Comparison of ENCODE assay signal across 22 mouse cellular contexts in the genomic region with DNA sequence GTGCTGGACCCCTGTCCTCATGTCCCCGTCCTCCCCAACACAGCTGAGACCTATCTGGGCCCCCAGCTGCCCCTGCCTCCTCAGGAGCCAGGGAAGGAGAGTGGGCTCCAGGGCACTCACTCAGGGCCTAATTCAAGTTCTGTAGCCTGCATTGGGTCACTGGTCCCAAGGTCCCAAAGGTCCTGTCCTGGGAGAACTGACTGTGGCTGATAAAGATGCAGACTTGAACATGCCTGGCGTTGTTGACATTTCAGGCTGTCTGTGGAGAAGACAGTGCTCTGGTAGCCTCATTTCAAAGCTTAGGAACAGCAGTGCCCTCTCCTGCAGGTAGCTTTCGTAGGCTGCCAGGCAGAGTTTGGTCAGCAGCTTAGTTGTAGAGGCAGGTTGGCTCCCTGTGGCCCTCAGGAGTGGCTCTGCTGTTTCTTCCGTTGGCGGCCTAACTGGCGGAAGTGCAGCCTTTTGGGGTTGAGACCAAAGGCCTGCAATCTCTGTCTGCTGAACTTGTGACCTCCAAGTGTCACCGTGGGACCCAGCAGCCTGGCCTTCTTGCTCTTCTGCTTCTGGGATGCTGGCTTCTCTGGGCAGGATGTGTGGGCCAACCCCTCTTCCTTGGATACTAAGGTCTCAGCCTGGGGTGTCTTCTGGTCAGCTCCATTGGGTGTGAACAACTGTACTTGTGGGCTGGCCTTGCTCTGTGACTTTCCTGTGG. TPM values are rescaled to one million over a fixed set of nuclear protein-coding genes. Genes with fewer than 3 reads are reported as not detected.
A peak's percentile ranks its signal among the peaks of the same experiment; 100 is the strongest.
DNase-seq lines count a peak whose midpoint lies in the region; ATAC-seq and TF ChIP-seq lines count a peak whose summit lies in the region.
"Had no signal": no experiment of that assay in that cellular context is flagged by ENCODE, and none has a peak within 500 bp of the region (broad histone marks: within the 10 kb centered on the region; RNA-seq: fewer than 3 reads in every experiment).

No protein-coding gene starts in this region.

- 62% methylated on average over 7 of the region's 7 CpGs for WGBS in heart, embryonic 16.5 days
- 75% methylated on average over 7 of the region's 7 CpGs for whole genome bisulfite sequencing in lung, postnatal 0 days
- WGBS in forebrain, embryonic 13.5 days = 88% methylated on average over 7 of the region's 7 CpGs

- H3K4me1 ChIP-seq in heart, embryonic 16.5 days (ENCODE audit: control insufficient read depth, insufficient read depth, low read length) = peaks cover 12% of the 10 kb centered on the region
- no peaks in the 10 kb centered on the region for H3K4me1 ChIP-seq in CH12.LX (ENCODE audit: control insufficient read depth in 1 of 2, insufficient read depth in 2 of 2)
- H3K4me1 ChIP-seq in lung, postnatal 0 days (ENCODE audit: insufficient read depth, low read depth, low read length) = no peaks in the 10 kb centered on the region
- no peaks in the 10 kb centered on the region for H3K4me1 ChIP-seq in forebrain, embryonic 13.5 days
- H3K4me1 ChIP-seq: embryonic facial prominence, embryonic 13.5 days; hindbrain, embryonic 12.5 days; midbrain, embryonic 13.5 days; neural tube, embryonic 13.5 days had no signal

- H3K9ac ChIP-seq in heart, embryonic 16.5 days (ENCODE audit: low read length) = no peak overlapping the region
- no peak overlapping the region for H3K9ac ChIP-seq in CH12.LX (ENCODE audit: insufficient read depth, low read depth)
- no peak overlapping the region for H3K9ac ChIP-seq in lung, postnatal 0 days (replicated peaks; ENCODE audit: low read depth)
- H3K9ac ChIP-seq in forebrain, embryonic 13.5 days = no peak overlapping the region
- H3K9ac ChIP-seq: embryonic facial prominence, embryonic 13.5 days; forebrain, postnatal 0 days; hindbrain, embryonic 12.5 days; midbrain, embryonic 13.5 days; neural tube, embryonic 13.5 days had no signal

- H3K4me2 ChIP-seq in heart, embryonic 16.5 days (ENCODE audit: low read depth, low read length) = no peak overlapping the region
- H3K4me2 ChIP-seq in CH12.LX (ENCODE audit: insufficient read depth, low read depth, poor library complexity, severe bottlenecking) = no peak overlapping the region
- H3K4me2 ChIP-seq in lung, postnatal 0 days (replicated peaks; ENCODE audit: low read depth, low read length) = no peak overlapping the region
- H3K4me2 ChIP-seq in forebrain, embryonic 13.5 days = no peak overlapping the region
- H3K4me2 ChIP-seq: embryonic facial prominence, embryonic 13.5 days; hindbrain, embryonic 12.5 days; midbrain, embryonic 13.5 days; neural tube, embryonic 13.5 days had no signal

- H3K9me3 ChIP-seq in heart, embryonic 16.5 days (replicated peaks; ENCODE audit: control insufficient read depth, low read length) = no peaks in the 10 kb centered on the region
- H3K9me3 ChIP-seq in CH12.LX (replicated peaks; ENCODE audit: low read length) = no peaks in the 10 kb centered on the region
- no peaks in the 10 kb centered on the region for H3K9me3 ChIP-seq in lung, postnatal 0 days (ENCODE audit: low read length)
- H3K9me3 ChIP-seq in forebrain, embryonic 13.5 days (replicated peaks) = no peaks in the 10 kb centered on the region
- H3K9me3 ChIP-seq: embryonic facial prominence, embryonic 13.5 days; hindbrain, embryonic 12.5 days; midbrain, embryonic 13.5 days; neural tube, embryonic 13.5 days had no signal

- H3K27ac ChIP-seq in heart, embryonic 16.5 days (ENCODE audit: low read length) = peak overlapping the region; percentile 29
- no peak overlapping the region for H3K27ac ChIP-seq in CH12.LX (ENCODE audit: insufficient read depth, low read depth)
- no peak overlapping the region; the same call in 1 of the 2 replicates for H3K27ac ChIP-seq in lung, postnatal 0 days (ENCODE audit: low read length)
- H3K27ac ChIP-seq in forebrain, embryonic 13.5 days = no peak overlapping the region
- H3K27ac ChIP-seq: embryonic facial prominence, embryonic 13.5 days; hindbrain, embryonic 12.5 days; left cerebral cortex, adult 2 months; midbrain, embryonic 13.5 days; neural tube, embryonic 13.5 days had no signal

- peak; percentile 44 for DNase-seq in adrenal gland, postnatal 10 days
- no peak for DNase-seq in adrenal gland, adult 18-20 months (ENCODE audit: low spot score in 2 of 2)
- no peak for DNase-seq in heart, postnatal 10 days
- DNase-seq in CH12.LX (ENCODE audit: extremely low read depth) = no peak
- no peak for DNase-seq in lung, postnatal 0 days (ENCODE audit: low spot score)
- no peak for DNase-seq in retina, embryonic 14.5 days (ENCODE audit: low spot score)
- DNase-seq: adrenal gland, postnatal 25 days; cerebellum, adult 11 months; cerebellum, postnatal 10 days; forebrain, postnatal 0 days; kidney, adult 9 months; left cerebral cortex, postnatal 4 days; thymus, postnatal 36 days had no signal

- no peak for ATAC-seq in heart, embryonic 16.5 days (replicated peaks; ENCODE audit: extremely low read depth, insufficient read depth, low FRiP score)
- ATAC-seq in lung, postnatal 0 days = peak; percentile 52
- ATAC-seq in forebrain, embryonic 13.5 days = no peak
- ATAC-seq: activated CD4-positive, CD25-positive, alpha-beta regulatory T cell, adult 4 months; forebrain, postnatal 0 days; midbrain, embryonic 13.5 days had no signal

- peaks cover 78% of the 10 kb centered on the region for H3K36me3 ChIP-seq in heart, embryonic 16.5 days (ENCODE audit: control insufficient read depth, insufficient read depth)
- peaks cover 87 to 97% of the 10 kb centered on the region in 2 experiments for H3K36me3 ChIP-seq in CH12.LX (replicated peaks in 1 of 2; ENCODE audit: control insufficient read depth in 1 of 2, insufficient read depth in 1 of 2, low read length in 1 of 2)
- peaks cover 50% of the 10 kb centered on the region for H3K36me3 ChIP-seq in lung, postnatal 0 days (ENCODE audit: insufficient read depth, low read length)
- peaks cover 96% of the 10 kb centered on the region for H3K36me3 ChIP-seq in forebrain, embryonic 13.5 days (ENCODE audit: poor library complexity, severe bottlenecking)

- intact Hi-C loops in heart, postnatal 10 days (cut with DNase I) = no loop called here

- no peak for TF ChIP-seq EP300 in CH12.LX (IDR thresholded peaks at IDR 0.05; ENCODE audit: low read length)
- no peak for TF ChIP-seq EP300 in lung, postnatal 0 days (IDR thresholded peaks at IDR 0.05)

- H3K79me2 ChIP-seq in CH12.LX (replicated peaks; ENCODE audit: control insufficient read depth, extremely low read depth, insufficient read depth, poor library complexity, severe bottlenecking) = 0 out of 2 replicates have a peak, but pooled peaks cover 3% of the 10 kb centered on the region

- dilution Hi-C loops in CH12.LX (cut with MboI; ENCODE audit: extremely low pct_ligation_motif_present, extremely low pct_unique_long_range_greater_than_20kb, low sequenced_read_pairs) = no loop called here

- no peak; the same call in 1 of the 2 replicates for TF ChIP-seq POLR2A in CH12.LX (IDR thresholded peaks at IDR 0.05; ENCODE audit: low read depth, low read length)

- H3K27me3 ChIP-seq in heart, embryonic 16.5 days (ENCODE audit: control insufficient read depth, insufficient read depth, low read length) = no peaks in the 10 kb centered on the region
- no peaks in the 10 kb centered on the region for H3K27me3 ChIP-seq in CH12.LX (replicated peaks)
- no peaks in the 10 kb centered on the region for H3K27me3 ChIP-seq in lung, postnatal 0 days (replicated peaks; ENCODE audit: insufficient read depth, low read length)
- no peaks in the 10 kb centered on the region for H3K27me3 ChIP-seq in forebrain, embryonic 13.5 days
- H3K27me3 ChIP-seq: embryonic facial prominence, embryonic 13.5 days; hindbrain, embryonic 12.5 days; midbrain, embryonic 13.5 days; neural tube, embryonic 13.5 days had no signal

- no peak overlapping the region for H3K4me3 ChIP-seq in heart, embryonic 16.5 days (ENCODE audit: low read length)
- H3K4me3 ChIP-seq in CH12.LX (replicated peaks in 1 of 3; ENCODE audit: low read depth in 2 of 3, low read length in 2 of 3, poor library complexity in 1 of 3) = no peak overlapping the region
- H3K4me3 ChIP-seq in lung, postnatal 0 days (ENCODE audit: low read depth, low read length) = no peak overlapping the region
- no peak overlapping the region for H3K4me3 ChIP-seq in forebrain, embryonic 13.5 days
- H3K4me3 ChIP-seq: embryonic facial prominence, embryonic 13.5 days; hindbrain, embryonic 12.5 days; left cerebral cortex, adult 2 months; midbrain, embryonic 13.5 days; neural tube, embryonic 13.5 days had no signal

- TF ChIP-seq RAD21 in CH12.LX (IDR thresholded peaks at IDR 0.05; ENCODE audit: low read depth, low read length) = no peak

- in situ Hi-C loops in CH12.LX (cut with MboI; ENCODE audit: low pct_ligation_motif_present, low pct_unique_long_range_greater_than_20kb, low sequenced_read_pairs) = no loop called here

- no peak for TF ChIP-seq CTCF in CH12.LX (conservative IDR thresholded peaks at IDR 0.05 in 1 of 2, IDR thresholded peaks at IDR 0.05 in 1 of 2; ENCODE audit: low read depth in 2 of 2, low read length in 2 of 2)
- no peak for TF ChIP-seq CTCF in lung, postnatal 0 days (IDR thresholded peaks at IDR 0.05)

RNA-seq across cellular contexts. Expression of a gene that starts 8.6 kb away (rescaled TPM):
- total RNA-seq in adrenal gland, postnatal 10 days (2021) = 10 to 100 TPM; 45.4 to 48.1 TPM
- total RNA-seq in adrenal gland, adult 18-20 months (2021) = 10 to 100 TPM; 39.9 to 52.6 TPM
- polyA plus RNA-seq in heart, embryonic 16.5 days (2015; fragmentation: Nextera tagmentation; extraction: Ambion mirVana) = 58.8 and 63.9 TPM in 2 replicates
- total RNA-seq in heart, postnatal 10 days (2021) = 10 to 100 TPM; 67.6 to 69.6 TPM
- total RNA-seq in CH12.LX (2012; rRNA removed) (13.5 and 14.3 TPM in 2 replicates), CH12.LX (2014; rRNA removed) (10.3 and 10.9 TPM in 2 replicates)
- 7.7 and 9.4 TPM in 2 replicates for polyA plus RNA-seq in CH12.LX (2012; ENCODE audit: insufficient read length, low read depth)
- 36.4 and 40.0 TPM in 2 replicates for polyA plus RNA-seq in lung, postnatal 0 days (2015; fragmentation: Nextera tagmentation; extraction: Ambion mirVana)
- polyA plus RNA-seq in forebrain, embryonic 13.5 days (2015; fragmentation: Nextera tagmentation; extraction: Ambion mirVana) = 60.2 and 60.3 TPM in 2 replicates

RNA-seq across cellular contexts. Expression of a gene that starts 14.1 kb away (rescaled TPM):
- total RNA-seq in adrenal gland, postnatal 10 days (2021) = 10 to 100 TPM; 28.8 to 38.4 TPM
- total RNA-seq in adrenal gland, adult 18-20 months (2021) = 10 to 100 TPM; 31.1 to 34.9 TPM
- polyA plus RNA-seq in heart, embryonic 16.5 days (2015; fragmentation: Nextera tagmentation; extraction: Ambion mirVana) = 10.5 and 13.2 TPM in 2 replicates
- total RNA-seq in heart, postnatal 10 days (2021) = 10 to 100 TPM; 18.9 to 19.7 TPM
- total RNA-seq in CH12.LX (2012; rRNA removed) (55.5 and 62.6 TPM in 2 replicates), CH12.LX (2014; rRNA removed) (28.8 and 29.0 TPM in 2 replicates)
- polyA plus RNA-seq in CH12.LX (2012; ENCODE audit: insufficient read length, low read depth) = 57.1 and 64.9 TPM in 2 replicates
- 8.9 and 11.9 TPM in 2 replicates for polyA plus RNA-seq in lung, postnatal 0 days (2015; fragmentation: Nextera tagmentation; extraction: Ambion mirVana)
- 15.4 and 20.1 TPM in 2 replicates for polyA plus RNA-seq in forebrain, embryonic 13.5 days (2015; fragmentation: Nextera tagmentation; extraction: Ambion mirVana)

RNA-seq across cellular contexts. Expression of a gene that starts 17.5 kb away (rescaled TPM):
- 10 to 100 TPM; 16.8 to 23.8 TPM for total RNA-seq in adrenal gland, postnatal 10 days (2021)
- 10 to 100 TPM in 1 of 2 experiments, 1 to 10 TPM in 1; 9.1 to 11.8 TPM for total RNA-seq in adrenal gland, adult 18-20 months (2021)
- 105 and 110 TPM in 2 replicates for polyA plus RNA-seq in heart, embryonic 16.5 days (2015; fragmentation: Nextera tagmentation; extraction: Ambion mirVana)
- 10 to 100 TPM; 24.5 to 25.3 TPM for total RNA-seq in heart, postnatal 10 days (2021)
- total RNA-seq in CH12.LX (2012; rRNA removed) (9.7 and 12.6 TPM in 2 replicates), CH12.LX (2014; rRNA removed) (7.1 and 7.3 TPM in 2 replicates)
- polyA plus RNA-seq in CH12.LX (2012; ENCODE audit: insufficient read length, low read depth) = 2.2 and 2.9 TPM in 2 replicates
- polyA plus RNA-seq in lung, postnatal 0 days (2015; fragmentation: Nextera tagmentation; extraction: Ambion mirVana) = 33.9 and 34.9 TPM in 2 replicates
- 85.4 and 88.3 TPM in 2 replicates for polyA plus RNA-seq in forebrain, embryonic 13.5 days (2015; fragmentation: Nextera tagmentation; extraction: Ambion mirVana)

RNA-seq across cellular contexts. Expression of a gene that starts 25.4 kb away (rescaled TPM):
- total RNA-seq in adrenal gland, postnatal 10 days (2021) = 1 to 10 TPM; 1.4 to 1.7 TPM
- total RNA-seq in adrenal gland, adult 18-20 months (2021) = 1 to 10 TPM in 1 of 2 experiments, under 1 TPM in 1; 0.50 to 1.0 TPM
- 0.09 and 0.16 TPM in 2 replicates for polyA plus RNA-seq in heart, embryonic 16.5 days (2015; fragmentation: Nextera tagmentation; extraction: Ambion mirVana)
- under 1 TPM; 0.41 to 0.50 TPM for total RNA-seq in heart, postnatal 10 days (2021)
- not detected in 2 replicates for total RNA-seq in CH12.LX (2012; rRNA removed)
- total RNA-seq in CH12.LX (2014; rRNA removed) = not detected in 2 replicates
- not detected in 2 replicates for polyA plus RNA-seq in CH12.LX (2012; ENCODE audit: insufficient read length, low read depth)
- 0.12 and 0.13 TPM in 2 replicates for polyA plus RNA-seq in lung, postnatal 0 days (2015; fragmentation: Nextera tagmentation; extraction: Ambion mirVana)
- 0.37 and 0.55 TPM in 2 replicates for polyA plus RNA-seq in forebrain, embryonic 13.5 days (2015; fragmentation: Nextera tagmentation; extraction: Ambion mirVana)
- polyA plus RNA-seq: testis, adult 2 months had no signal

RNA-seq across cellular contexts. Expression of a gene that starts 34.5 kb away (rescaled TPM):
- 10 to 100 TPM; 39.4 to 45.8 TPM for total RNA-seq in adrenal gland, postnatal 10 days (2021)
- total RNA-seq in adrenal gland, adult 18-20 months (2021) = 10 to 100 TPM; 44.9 to 51.2 TPM
- polyA plus RNA-seq in heart, embryonic 16.5 days (2015; fragmentation: Nextera tagmentation; extraction: Ambion mirVana) = 51.5 and 54.6 TPM in 2 replicates
- total RNA-seq in heart, postnatal 10 days (2021) = 10 to 100 TPM; 38.5 to 39.5 TPM
- total RNA-seq in CH12.LX (2012; rRNA removed) (41.7 and 42.8 TPM in 2 replicates), CH12.LX (2014; rRNA removed) (16.2 and 18.4 TPM in 2 replicates)
- polyA plus RNA-seq in CH12.LX (2012; ENCODE audit: insufficient read length, low read depth) = 30.0 and 31.2 TPM in 2 replicates
- polyA plus RNA-seq in lung, postnatal 0 days (2015; fragmentation: Nextera tagmentation; extraction: Ambion mirVana) = 44.7 and 45.9 TPM in 2 replicates
- 55.7 and 60.0 TPM in 2 replicates for polyA plus RNA-seq in forebrain, embryonic 13.5 days (2015; fragmentation: Nextera tagmentation; extraction: Ambion mirVana)
